Mouse (Mus musculus): ENCODE data around the gene Mapkap1.

GRCm38 (mm10) chr2:34549469-34549868, 142.9 kb downstream of the Mapkap1 start:
- TF ChIP-seq CTCF (IDR thresholded peaks at IDR 0.05; ENCODE audit: low read depth, low read length) (no peak), TAL1 (conservative IDR thresholded peaks at IDR 0.05; ENCODE audit: low read depth, low read length) (no peak), GATA1 (IDR thresholded peaks at IDR 0.05; ENCODE audit: borderline replicate concordance, low read length) (no peak)

Data from G1E (cell line).